Mouse (Mus musculus) megakaryocyte, embryonic 14.5 days (primary cell): ENCODE data around the gene Srsf7.

ENCODE experiments used
- FLI1 ChIP-seq: IDR thresholded peaks from 2 replicates; pipeline ENCODE4 v1.6.1; 2012; ENCODE audit warnings: low read length, inconsistent platforms, mixed read lengths
- GATA1 ChIP-seq: IDR thresholded peaks from 3 replicates; pipeline ENCODE4 v1.6.1; 2012; ENCODE audit warnings: mixed read lengths, low read length, inconsistent platforms, borderline replicate concordance

DNA sequence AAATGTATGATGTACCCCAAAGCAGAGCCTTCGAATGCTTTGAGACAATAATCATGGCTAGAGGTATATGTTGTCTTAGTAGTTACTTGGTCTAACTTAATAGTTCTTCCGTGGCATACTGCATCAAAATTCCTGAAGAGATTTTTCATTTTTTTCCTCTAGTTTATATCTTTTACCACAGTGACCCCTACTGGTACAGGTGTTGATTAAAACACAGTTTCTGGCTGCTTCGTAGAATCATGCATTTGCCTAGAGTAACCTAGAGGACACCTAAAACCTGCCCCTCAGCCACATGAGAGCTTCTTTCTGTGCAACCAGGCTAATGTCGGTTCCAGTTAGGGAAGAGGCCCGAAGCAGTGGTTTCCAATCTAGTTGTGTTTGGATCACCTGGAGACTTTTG is 14.0 kb downstream of the Srsf7 start:
- TF ChIP-seq GATA1 (no peak), FLI1 (no peak)
